Mouse (Mus musculus) B cell, adult (primary cell): ENCODE measurements around the gene Casp7. TPM values are rescaled to one million over a fixed set of nuclear protein-coding genes. Genes with fewer than 3 reads are reported as not detected.

Experiments
- total RNA-seq: library from RNA; stranded (reverse); gene quantifications from 4 replicates; pipeline ENCODE4 v1.2.4, GENCODE M21; 2023; ENCODE audit not compliant: inconsistent age

Casp7 gene
- 25.0 to 31.5 TPM (median 27.2 TPM) in 4 replicates for total RNA-seq

GRCm38 (mm10) chr19:56396669-56397621 is at the start of gene Casp7:
Gene Casp7, plus strand, starts transcription at chr19:56397129.

GRCm38 (mm10) chr19:56389879-56390278 is 7.0 kb upstream of the Casp7 start, which contains the start of gene Nrap:
Gene Nrap, minus strand, starts transcription at chr19:56390037.

GRCm38 (mm10) chr19:56461522-56462101 is 64.7 kb downstream of the Casp7 start, which contains the start of gene Plekhs1:
Gene Plekhs1, plus strand, starts transcription at chr19:56461640.

Other genes starting within 250 kb of the Casp7 start
- not detected in 4 replicates for gene Habp2, start 110.0 kb upstream of the Casp7 start, total RNA-seq
- 0.12 to 0.32 TPM (median 0.20 TPM) in 4 replicates for gene Nrap, start 7.1 kb upstream of the Casp7 start, total RNA-seq
- gene Plekhs1, start 64.5 kb downstream of the Casp7 start, total RNA-seq: 0.96 to 1.3 TPM (median 1.1 TPM) in 4 replicates
- 3.7 to 6.6 TPM (median 4.9 TPM) in 4 replicates for gene Dclre1a, start 151.1 kb downstream of the Casp7 start, total RNA-seq
- 17.8 to 23.4 TPM (median 22.5 TPM) in 4 replicates for gene Nhlrc2, start 151.1 kb downstream of the Casp7 start, total RNA-seq